In genomic region chr6:39376775-39377174, GRCm38 (mm10) we compare ENCODE assay signal across 8 mouse cellular contexts. TPM values are rescaled to one million over a fixed set of nuclear protein-coding genes. Genes with fewer than 3 reads are reported as not detected.
DNase-seq lines count a peak whose midpoint lies in the region; ATAC-seq and TF ChIP-seq lines count a peak whose summit lies in the region.

No protein-coding gene starts in this region.

- TF ChIP-seq CTCF in CH12.LX (conservative IDR thresholded peaks at IDR 0.05 in 1 of 2, IDR thresholded peaks at IDR 0.05 in 1 of 2; ENCODE audit: low read depth in 2 of 2, low read length in 2 of 2): no peak

- peaks cover 5% of the 10 kb centered on the region; the same call in 1 of the 2 replicates for H3K27me3 ChIP-seq in heart, embryonic 11.5 days (ENCODE audit: control insufficient read depth, insufficient read depth, low read length)
- H3K27me3 ChIP-seq in CH12.LX (replicated peaks): no peaks in the 10 kb centered on the region
- 0 out of 2 replicates have a peak, but pooled peaks cover 2% of the 10 kb centered on the region for H3K27me3 ChIP-seq in forebrain, embryonic 16.5 days (replicated peaks; ENCODE audit: control insufficient read depth, insufficient read depth, low read length)
- peaks cover 19% of the 10 kb centered on the region for H3K27me3 ChIP-seq in liver, embryonic 16.5 days (ENCODE audit: control insufficient read depth, insufficient read depth, low read depth, low read length)

- H3K79me2 ChIP-seq in CH12.LX (replicated peaks; ENCODE audit: control insufficient read depth, extremely low read depth, insufficient read depth, poor library complexity, severe bottlenecking): peaks cover 3% of the 10 kb centered on the region; the same call in 1 of the 2 replicates

- no peak for TF ChIP-seq RAD21 in CH12.LX (IDR thresholded peaks at IDR 0.05; ENCODE audit: low read depth, low read length)

- no peak for TF ChIP-seq EP300 in CH12.LX (IDR thresholded peaks at IDR 0.05; ENCODE audit: low read length)

- no peak for TF ChIP-seq POLR2A in CH12.LX (IDR thresholded peaks at IDR 0.05; ENCODE audit: low read depth, low read length)

- 24% methylated on average over 9 of the region's 9 CpGs for WGBS in heart, embryonic 11.5 days (ENCODE audit: insufficient replicate concordance)
- 21% methylated on average over 9 of the region's 9 CpGs for WGBS in forebrain, embryonic 16.5 days
- WGBS in liver, embryonic 16.5 days (ENCODE audit: insufficient replicate concordance): 23% methylated on average over 9 of the region's 9 CpGs

- H3K36me3 ChIP-seq in heart, embryonic 11.5 days (ENCODE audit: control insufficient read depth, insufficient read depth, low read length): no peaks in the 10 kb centered on the region
- H3K36me3 ChIP-seq in CH12.LX (replicated peaks in 1 of 2; ENCODE audit: control insufficient read depth in 1 of 2, insufficient read depth in 1 of 2, low read length in 1 of 2): peaks cover 5 to 12% of the 10 kb centered on the region in 2 experiments
- no peaks in the 10 kb centered on the region for H3K36me3 ChIP-seq in forebrain, embryonic 16.5 days (ENCODE audit: control insufficient read depth, insufficient read depth)
- no peaks in the 10 kb centered on the region for H3K36me3 ChIP-seq in liver, embryonic 16.5 days (ENCODE audit: control insufficient read depth, insufficient read depth)

- no peak for ATAC-seq in heart, embryonic 11.5 days (replicated peaks; ENCODE audit: insufficient number of reproducible peaks, low FRiP score, low TSS enrichment)
- no peak for ATAC-seq in forebrain, embryonic 16.5 days
- no peak for ATAC-seq in liver, embryonic 16.5 days (ENCODE audit: low read depth)

- H3K9ac ChIP-seq in heart, embryonic 11.5 days (ENCODE audit: low read depth, low read length): peak overlapping the region; percentile 93
- H3K9ac ChIP-seq in CH12.LX (ENCODE audit: insufficient read depth, low read depth): peak overlapping the region; percentile 80
- peak overlapping the region; percentile 92 for H3K9ac ChIP-seq in forebrain, embryonic 16.5 days (replicated peaks; ENCODE audit: low read depth, low read length)
- H3K9ac ChIP-seq in liver, embryonic 16.5 days (ENCODE audit: low read depth, low read length): peak overlapping the region; percentile 85

- H3K4me2 ChIP-seq in heart, embryonic 11.5 days: peak overlapping the region; percentile 72
- peak overlapping the region; percentile 65 for H3K4me2 ChIP-seq in CH12.LX (ENCODE audit: insufficient read depth, low read depth, poor library complexity, severe bottlenecking)
- peak overlapping the region; percentile 75 for H3K4me2 ChIP-seq in forebrain, embryonic 16.5 days (ENCODE audit: low read length)
- H3K4me2 ChIP-seq in liver, embryonic 16.5 days (ENCODE audit: low read depth, low read length): peak overlapping the region; percentile 91

- peaks cover 14% of the 10 kb centered on the region for H3K4me1 ChIP-seq in heart, embryonic 11.5 days (ENCODE audit: control insufficient read depth, insufficient read depth, low read length)
- peaks cover 13 to 52% of the 10 kb centered on the region in 2 experiments for H3K4me1 ChIP-seq in CH12.LX (ENCODE audit: control insufficient read depth in 1 of 2, insufficient read depth in 2 of 2)
- peaks cover 14% of the 10 kb centered on the region for H3K4me1 ChIP-seq in forebrain, embryonic 16.5 days (replicated peaks; ENCODE audit: control insufficient read depth, insufficient read depth, low read length)
- H3K4me1 ChIP-seq in liver, embryonic 16.5 days (ENCODE audit: control insufficient read depth, low read depth, low read length): peaks cover 13% of the 10 kb centered on the region

- dilution Hi-C loops in CH12.LX (cut with MboI; ENCODE audit: extremely low pct_ligation_motif_present, extremely low pct_unique_long_range_greater_than_20kb, low sequenced_read_pairs): no loop called here

- no peaks in the 10 kb centered on the region for H3K9me3 ChIP-seq in heart, embryonic 11.5 days (replicated peaks; ENCODE audit: control insufficient read depth, low read length)
- H3K9me3 ChIP-seq in CH12.LX (replicated peaks; ENCODE audit: low read length): peaks cover 7% of the 10 kb centered on the region
- H3K9me3 ChIP-seq in forebrain, embryonic 16.5 days (ENCODE audit: control insufficient read depth, low read length): no peaks in the 10 kb centered on the region
- H3K9me3 ChIP-seq in liver, embryonic 16.5 days (replicated peaks; ENCODE audit: control insufficient read depth, low read length): no peaks in the 10 kb centered on the region

- H3K27ac ChIP-seq in heart, embryonic 11.5 days (ENCODE audit: low read depth, low read length): no peak overlapping the region
- no peak overlapping the region for H3K27ac ChIP-seq in CH12.LX (ENCODE audit: insufficient read depth, low read depth)
- H3K27ac ChIP-seq in forebrain, embryonic 16.5 days (ENCODE audit: low read length): no peak overlapping the region
- H3K27ac ChIP-seq in liver, embryonic 16.5 days (ENCODE audit: low read length): no peak overlapping the region

- in situ Hi-C loops in CH12.LX (cut with MboI; ENCODE audit: low pct_ligation_motif_present, low pct_unique_long_range_greater_than_20kb, low sequenced_read_pairs): no loop called here

- DNase-seq in heart, adult 11 months: no peak
- no peak for DNase-seq in CH12.LX (ENCODE audit: extremely low read depth)
- DNase-seq in right cerebral cortex, adult 2 months (ENCODE audit: low spot score in 2 of 2): no peak
- DNase-seq in adrenal gland, adult 18-20 months (ENCODE audit: low spot score in 2 of 2): no peak
- DNase-seq in gastrocnemius, postnatal 25 days: no peak

- H3K4me3 ChIP-seq in heart, embryonic 11.5 days (ENCODE audit: low read depth, low read length): peak overlapping the region; percentile 86
- peak overlapping the region; percentile 75 to 94 (median 91) for H3K4me3 ChIP-seq in CH12.LX (replicated peaks in 1 of 3; ENCODE audit: low read depth in 2 of 3, low read length in 2 of 3, poor library complexity in 1 of 3)
- H3K4me3 ChIP-seq in forebrain, embryonic 16.5 days (replicated peaks; ENCODE audit: low read length): peak overlapping the region; percentile 91
- H3K4me3 ChIP-seq in liver, embryonic 16.5 days (ENCODE audit: low read depth, low read length): peak overlapping the region; percentile 80

TF ChIP-seq in CH12.LX, 34 proteins besides CTCF, POLR2A, EP300 and RAD21:
- TF ChIP-seq MYC (IDR thresholded peaks at IDR 0.05; ENCODE audit: low read depth, low read length) (no peak), USF1 (IDR thresholded peaks at IDR 0.05; ENCODE audit: low read depth, low read length) (no peak), IRF4 (IDR thresholded peaks at IDR 0.05; ENCODE audit: low read depth, low read length) (no peak), GABPA (IDR thresholded peaks at IDR 0.05; ENCODE audit: insufficient replicate concordance, low read depth, low read length) (no peak), MAZ (IDR thresholded peaks at IDR 0.05; ENCODE audit: low read depth, low read length) (no peak), ZNF384 (IDR thresholded peaks at IDR 0.05; ENCODE audit: low read depth, low read length) (no peak), KAT2A (IDR thresholded peaks at IDR 0.05; ENCODE audit: insufficient replicate concordance, low read length) (no peak), CHD1 (IDR thresholded peaks at IDR 0.05; ENCODE audit: low read depth, low read length) (no peak), ELF1 (IDR thresholded peaks at IDR 0.05; ENCODE audit: low read depth, low read length) (no peak)

RNA-seq across cellular contexts. Expression of gene Slc37a3, which starts 0.7 kb away (rescaled TPM):
- 34.5 and 43.5 TPM in 2 replicates for polyA plus RNA-seq in heart, embryonic 11.5 days (2014; fragmentation: Nextera tagmentation; extraction: Ambion mirVana)
- total RNA-seq in CH12.LX (2012; rRNA removed): 6.5 and 8.0 TPM in 2 replicates
- total RNA-seq in CH12.LX (2014; rRNA removed): 2.6 and 4.5 TPM in 2 replicates
- polyA plus RNA-seq in CH12.LX (2012; ENCODE audit: insufficient read length, low read depth): 5.6 and 8.7 TPM in 2 replicates
- 69.3 and 76.8 TPM in 2 replicates for polyA plus RNA-seq in forebrain, embryonic 16.5 days (2015; fragmentation: Nextera tagmentation; extraction: Ambion mirVana)
- 9.2 and 9.9 TPM in 2 replicates for polyA plus RNA-seq in liver, embryonic 16.5 days (2015; fragmentation: Nextera tagmentation; extraction: Ambion mirVana)
- 10 to 100 TPM; 33.1 to 35.8 TPM for total RNA-seq in adrenal gland, adult 18-20 months (2021)
- 10 to 100 TPM; 12.1 to 13.7 TPM for total RNA-seq in gastrocnemius, postnatal 25 days (2021)

RNA-seq across cellular contexts. Expression of gene Rab19, which starts 4.2 kb away (rescaled TPM):
- polyA plus RNA-seq in heart, embryonic 11.5 days (2014; fragmentation: Nextera tagmentation; extraction: Ambion mirVana): 0.64 and 0.96 TPM in 2 replicates
- total RNA-seq in CH12.LX (2012; rRNA removed): 2.4 and 3.3 TPM in 2 replicates
- 0.19 TPM in 1 of 2 replicates, not detected in the other for total RNA-seq in CH12.LX (2014; rRNA removed)
- 0.56 and 0.63 TPM in 2 replicates for polyA plus RNA-seq in CH12.LX (2012; ENCODE audit: insufficient read length, low read depth)
- 0.20 and 0.30 TPM in 2 replicates for polyA plus RNA-seq in forebrain, embryonic 16.5 days (2015; fragmentation: Nextera tagmentation; extraction: Ambion mirVana)
- 0.36 and 0.54 TPM in 2 replicates for polyA plus RNA-seq in liver, embryonic 16.5 days (2015; fragmentation: Nextera tagmentation; extraction: Ambion mirVana)
- total RNA-seq in adrenal gland, adult 18-20 months (2021): not detected
- total RNA-seq in gastrocnemius, postnatal 25 days (2021): under 1 TPM in 1 of 2 experiments, not detected in 1; 0.21 TPM

RNA-seq across cellular contexts. Expression of gene Mkrn1, which starts 43.5 kb away (rescaled TPM):
- 33.2 and 34.5 TPM in 2 replicates for polyA plus RNA-seq in heart, embryonic 11.5 days (2014; fragmentation: Nextera tagmentation; extraction: Ambion mirVana)
- 44.2 and 50.3 TPM in 2 replicates for total RNA-seq in CH12.LX (2012; rRNA removed)
- total RNA-seq in CH12.LX (2014; rRNA removed): 39.3 and 45.1 TPM in 2 replicates
- polyA plus RNA-seq in CH12.LX (2012; ENCODE audit: insufficient read length, low read depth): 43.7 and 53.7 TPM in 2 replicates
- 240 and 244 TPM in 2 replicates for polyA plus RNA-seq in forebrain, embryonic 16.5 days (2015; fragmentation: Nextera tagmentation; extraction: Ambion mirVana)
- polyA plus RNA-seq in liver, embryonic 16.5 days (2015; fragmentation: Nextera tagmentation; extraction: Ambion mirVana): 256 and 283 TPM in 2 replicates
- total RNA-seq in adrenal gland, adult 18-20 months (2021): 10 to 100 TPM; 64.0 to 72.7 TPM
- 10 to 100 TPM; 19.6 to 22.4 TPM for total RNA-seq in gastrocnemius, postnatal 25 days (2021)
